Mouse (Mus musculus) megakaryocyte, embryonic 14.5 days (primary cell): ENCODE results near the gene Inpp5f.

Source experiments
- FLI1 ChIP-seq: IDR thresholded peaks from 2 replicates; pipeline ENCODE4 v1.6.1; 2012; ENCODE audit warnings: low read length, inconsistent platforms, mixed read lengths
- GATA1 ChIP-seq: IDR thresholded peaks from 3 replicates; pipeline ENCODE4 v1.6.1; 2012; ENCODE audit warnings: mixed read lengths, low read length, inconsistent platforms, borderline replicate concordance

DNA sequence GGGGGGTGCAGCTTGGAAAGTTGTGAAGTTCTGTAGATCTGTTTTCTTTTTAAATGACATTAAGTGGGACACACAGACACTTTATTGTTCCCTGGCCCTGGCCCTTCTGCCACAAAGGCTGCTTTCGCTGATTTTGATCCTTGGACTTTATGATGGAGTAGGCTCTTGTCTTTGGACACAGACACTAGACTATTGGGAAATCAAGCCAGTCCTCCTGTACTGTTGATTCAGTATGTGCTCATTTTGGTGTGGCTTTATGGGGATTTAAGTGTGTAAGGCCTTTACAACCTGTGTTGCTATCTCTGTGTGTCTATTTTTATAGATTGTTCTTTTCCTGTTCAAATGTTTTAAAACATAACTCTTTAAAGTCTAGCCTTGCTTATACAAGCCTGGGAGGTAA lies 6.5 kb downstream of the Inpp5f start:
- TF ChIP-seq GATA1 (no peak), FLI1 (no peak)
